Mouse (Mus musculus) C2C12 (cell line): ENCODE data around the gene Rpl9.

Source experiments
- CEBPB ChIP-seq: IDR thresholded peaks from one replicate; pipeline ENCODE4 v1.6.1; 2011; ENCODE audit warnings: low read depth, mild to moderate bottlenecking, control low read depth, moderate library complexity
- CTCF ChIP-seq: IDR thresholded peaks from one replicate; pipeline ENCODE4 v1.5.1; 2011; ENCODE audit not compliant: control insufficient read depth, insufficient read depth, insufficient read length
- MAX ChIP-seq: IDR thresholded peaks from one replicate; pipeline ENCODE4 v1.6.1; 2011; ENCODE audit warnings: mild to moderate bottlenecking, control low read depth
- MYOD1 ChIP-seq: IDR thresholded peaks from one replicate; pipeline ENCODE4 v1.6.1; 2011; ENCODE audit warnings: low read depth; ENCODE audit not compliant: control insufficient read depth, insufficient read length
- MYOG ChIP-seq: IDR thresholded peaks from one replicate; pipeline ENCODE4 v1.6.1; 2011; ENCODE audit not compliant: control insufficient read depth, insufficient read length; ENCODE audit errors: extremely low read depth

DNA sequence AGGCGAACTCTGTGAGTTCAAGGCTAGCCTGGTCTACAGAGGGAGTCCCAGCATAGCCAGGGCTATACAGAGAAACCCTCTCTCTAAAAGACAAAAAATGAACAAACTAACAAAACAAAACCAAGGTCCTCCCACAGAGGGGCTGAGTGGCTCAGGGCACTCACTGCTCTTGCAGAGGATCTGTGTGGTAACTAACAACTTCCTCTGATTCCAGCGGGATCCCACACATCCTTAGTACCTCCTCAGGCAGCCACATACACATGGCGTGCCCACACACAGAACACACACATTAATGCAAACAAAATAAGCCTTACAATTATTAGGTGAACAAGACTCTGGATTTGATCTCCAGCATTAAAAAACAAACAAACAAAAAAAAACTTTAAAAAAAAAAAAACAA, 33.5 kb downstream of the Rpl9 start:
- TF ChIP-seq CTCF (no peak), MAX (no peak), CEBPB (no peak), MYOG (no peak), MYOD1 (no peak)
